Mouse (Mus musculus): ENCODE results near the gene Plxnb2.

GRCm38 (mm10) chr15:89124312-89124711 lies 56.3 kb downstream of the Plxnb2 start:
- TF ChIP-seq CTCF (IDR thresholded peaks at IDR 0.05; ENCODE audit: control insufficient read depth, insufficient read depth, insufficient replicate concordance, low read depth, low read length): no peak
- no peak for TF ChIP-seq POLR2A (IDR thresholded peaks at IDR 0.05; ENCODE audit: control insufficient read depth, low read depth, low read length)

All from testis, adult 2 months (tissue).